Mouse (Mus musculus): ENCODE measurements around the gene Dip2b.

Gene Dip2b

DNA sequence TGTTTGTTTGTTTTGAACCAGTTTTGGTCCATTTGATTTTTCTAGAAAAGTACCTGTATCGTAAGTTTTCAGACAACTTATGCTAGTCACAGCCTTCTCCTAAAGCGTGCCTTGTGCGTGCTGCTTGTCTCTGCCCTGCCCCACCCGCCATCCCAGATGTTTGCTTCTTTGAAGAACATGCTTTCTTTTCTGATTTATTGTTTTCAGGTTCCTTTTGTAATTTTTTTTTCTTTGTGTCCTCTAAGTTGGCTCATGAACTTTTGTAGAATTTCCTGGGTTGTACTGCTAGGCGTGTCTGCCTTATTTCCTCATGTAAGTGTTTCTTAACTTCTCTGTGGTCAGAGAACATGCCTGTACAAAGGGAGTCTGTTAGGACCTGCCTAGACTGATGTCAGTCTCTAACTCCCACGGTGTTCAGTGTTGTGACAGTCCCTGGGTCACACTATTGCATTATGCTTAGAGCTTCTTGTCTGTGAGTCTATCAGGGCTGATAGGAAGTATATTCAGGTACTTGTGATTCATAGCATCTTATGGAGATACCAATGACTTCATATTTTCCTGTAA lies 80.8 kb downstream of the Dip2b start:
- ATAC-seq (ENCODE audit: insufficient number of reproducible peaks, low FRiP score, low TSS enrichment), result no peak

DNA sequence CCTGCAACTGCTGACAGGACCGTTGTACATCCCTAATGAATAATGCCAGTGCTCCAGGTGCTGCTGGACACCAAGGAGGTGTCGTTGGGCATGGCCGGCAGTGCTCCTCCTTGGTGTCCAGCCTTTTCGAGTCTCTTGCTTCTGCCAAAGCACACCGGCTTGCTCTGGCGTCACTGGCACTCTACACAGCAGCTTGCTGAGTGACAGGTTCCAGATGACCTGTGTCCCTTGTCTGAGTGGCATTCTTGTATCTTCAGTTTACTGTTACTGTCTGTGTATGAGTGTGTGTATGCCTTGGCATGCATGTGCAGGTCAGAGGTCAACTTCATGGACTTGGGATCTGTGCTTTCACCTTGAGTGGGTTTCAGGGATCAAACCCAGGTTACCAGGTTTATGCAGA lies 83.0 kb downstream of the Dip2b start:
- ATAC-seq (ENCODE audit: insufficient number of reproducible peaks, low FRiP score, low TSS enrichment), result no peak

DNA sequence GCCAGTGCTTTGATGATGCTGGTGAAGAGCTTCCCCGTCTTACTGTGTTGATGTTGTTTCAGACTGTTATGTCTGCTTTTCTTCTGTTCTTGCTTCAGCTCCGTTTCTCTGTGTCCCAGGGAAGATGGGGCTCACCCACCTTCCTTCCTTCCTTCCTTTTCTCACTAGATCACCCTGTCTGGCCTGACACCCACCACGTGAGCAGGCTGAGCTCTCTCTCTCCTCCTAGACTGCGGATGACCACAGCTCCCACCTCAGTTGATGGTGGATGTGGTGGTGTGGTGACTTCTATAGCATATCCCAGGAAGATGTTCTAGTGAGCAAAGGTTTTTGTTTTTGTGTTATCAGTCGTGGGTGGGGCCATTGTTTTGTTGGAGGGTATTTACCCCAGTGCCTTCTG lies 85.4 kb downstream of the Dip2b start:
- no peak for ATAC-seq (ENCODE audit: insufficient number of reproducible peaks, low FRiP score, low TSS enrichment)

DNA sequence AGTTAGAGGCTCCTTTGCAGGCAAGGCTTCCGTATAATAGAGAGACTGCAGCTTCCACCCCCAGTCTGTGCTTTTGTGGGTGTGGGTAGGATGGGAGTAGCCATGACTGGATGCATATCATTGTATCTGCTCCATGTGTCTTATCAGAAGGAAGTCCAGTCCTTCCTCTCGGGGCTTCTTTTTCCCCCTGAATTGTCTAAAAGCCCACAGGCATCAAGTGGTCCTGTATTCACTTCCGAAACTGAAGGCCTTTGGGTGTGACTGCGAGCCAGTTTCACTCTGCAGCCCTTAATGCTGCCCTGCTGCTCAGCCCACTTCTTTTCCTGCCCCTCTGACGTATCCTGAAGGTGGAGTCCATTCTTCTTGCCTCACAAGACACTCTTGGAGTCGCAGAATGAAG lies 86.8 kb downstream of the Dip2b start:
- ATAC-seq (ENCODE audit: insufficient number of reproducible peaks, low FRiP score, low TSS enrichment), result no peak

DNA sequence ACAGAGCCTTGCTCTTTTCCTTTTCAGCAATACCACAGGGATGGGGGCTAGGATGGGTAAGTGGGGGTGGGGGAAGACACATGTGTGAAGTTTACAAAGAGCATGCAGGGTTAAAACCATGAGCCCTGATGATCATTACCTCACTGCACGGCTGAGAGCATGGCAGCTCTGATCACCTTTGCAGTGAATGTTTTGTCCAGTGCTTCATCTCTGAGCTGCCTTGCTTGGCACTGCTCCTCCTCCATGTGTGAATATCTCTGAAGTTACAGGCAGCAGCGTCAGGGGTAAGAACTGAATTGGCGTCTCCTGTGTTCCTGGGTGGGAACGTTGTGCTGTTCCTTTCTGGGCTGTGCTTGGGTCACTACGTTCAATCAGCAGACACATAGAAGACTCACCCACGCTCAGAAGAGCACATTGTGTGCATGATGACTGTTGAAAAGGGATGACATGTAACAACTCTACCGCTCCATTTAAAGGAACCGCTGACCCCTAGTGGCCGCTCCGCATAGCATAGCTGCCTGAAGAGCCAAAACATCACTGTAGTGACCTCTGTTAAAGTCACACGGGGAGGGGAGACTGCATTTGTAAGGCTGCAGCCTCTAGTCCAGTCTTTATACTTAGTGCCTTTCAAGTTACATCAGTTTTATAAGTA lies 88.1 kb downstream of the Dip2b start:
- peak; percentile 75; the same call in 1 of the 2 replicates for ATAC-seq (ENCODE audit: insufficient number of reproducible peaks, low FRiP score, low TSS enrichment)

DNA sequence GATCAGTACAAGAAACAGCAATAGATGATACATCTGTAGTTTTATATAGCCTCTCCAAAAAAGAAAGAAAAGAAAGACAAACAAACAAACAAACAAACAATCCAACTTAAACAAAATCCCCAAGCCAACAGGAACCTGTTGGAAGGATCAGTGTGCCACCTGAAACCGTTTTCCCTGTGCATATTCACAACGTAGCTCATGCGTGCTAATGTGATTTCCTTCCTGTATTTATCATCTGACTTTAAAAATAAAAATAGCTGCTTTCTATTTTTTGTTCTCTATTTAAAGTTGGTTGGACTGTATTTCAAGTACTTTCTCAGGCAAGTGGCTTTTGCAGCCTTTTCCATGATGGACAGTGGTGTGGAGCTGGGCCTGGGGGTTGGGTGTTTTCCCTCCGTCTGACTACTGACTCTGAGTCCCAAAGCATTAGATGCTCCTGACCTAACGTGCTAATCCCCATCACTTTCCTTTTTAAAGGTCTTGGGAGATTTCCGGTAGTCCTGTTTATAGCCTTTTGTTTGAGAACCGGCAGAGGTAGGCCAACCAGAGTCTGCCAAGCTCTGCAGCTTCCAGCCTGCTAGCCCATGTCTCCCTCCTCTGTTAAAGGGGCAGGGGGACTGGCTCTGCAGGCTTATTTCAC lies 90.8 kb downstream of the Dip2b start:
- ATAC-seq (ENCODE audit: insufficient number of reproducible peaks, low FRiP score, low TSS enrichment), result no peak

DNA sequence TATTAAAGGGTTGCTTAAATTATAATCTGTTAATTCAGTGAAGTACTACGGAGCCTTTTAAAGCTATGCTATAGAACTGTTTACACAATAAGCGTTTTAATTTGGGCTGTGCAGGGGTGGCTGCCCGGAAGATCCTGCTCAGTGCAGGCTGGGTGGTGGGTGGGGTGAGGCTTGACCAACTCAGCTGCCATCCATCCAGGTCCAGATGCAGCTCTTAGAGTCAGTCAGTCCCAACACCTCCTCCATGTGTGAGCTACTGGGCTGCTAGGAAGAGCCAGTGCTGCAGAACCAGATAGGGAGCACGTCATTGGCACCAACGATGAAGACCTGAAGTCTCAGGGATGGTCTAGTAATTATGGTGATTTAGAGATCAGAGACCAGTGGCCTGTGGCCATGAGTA lies 101.2 kb downstream of the Dip2b start:
- no peak for ATAC-seq (ENCODE audit: insufficient number of reproducible peaks, low FRiP score, low TSS enrichment)

DNA sequence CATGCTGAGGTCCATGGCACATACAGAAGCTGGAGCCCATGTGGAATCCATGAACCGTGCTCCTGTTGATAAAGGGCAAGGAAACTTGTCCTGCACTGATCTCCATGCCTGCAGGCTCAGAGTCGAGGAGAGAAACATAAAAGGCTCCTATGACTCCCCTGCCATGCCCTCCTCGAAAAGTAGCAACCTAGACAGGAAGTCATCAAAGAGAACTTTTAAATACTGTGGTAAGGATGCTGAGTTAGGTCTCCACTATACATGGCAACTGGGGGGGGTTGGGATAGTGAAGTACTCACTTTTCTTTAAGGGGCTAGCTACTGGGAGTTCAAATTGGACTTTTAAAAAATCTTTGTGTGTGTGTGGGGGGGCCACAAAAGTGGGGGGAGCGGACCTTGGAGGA lies 102.0 kb downstream of the Dip2b start:
- ATAC-seq (ENCODE audit: insufficient number of reproducible peaks, low FRiP score, low TSS enrichment), result no peak

DNA sequence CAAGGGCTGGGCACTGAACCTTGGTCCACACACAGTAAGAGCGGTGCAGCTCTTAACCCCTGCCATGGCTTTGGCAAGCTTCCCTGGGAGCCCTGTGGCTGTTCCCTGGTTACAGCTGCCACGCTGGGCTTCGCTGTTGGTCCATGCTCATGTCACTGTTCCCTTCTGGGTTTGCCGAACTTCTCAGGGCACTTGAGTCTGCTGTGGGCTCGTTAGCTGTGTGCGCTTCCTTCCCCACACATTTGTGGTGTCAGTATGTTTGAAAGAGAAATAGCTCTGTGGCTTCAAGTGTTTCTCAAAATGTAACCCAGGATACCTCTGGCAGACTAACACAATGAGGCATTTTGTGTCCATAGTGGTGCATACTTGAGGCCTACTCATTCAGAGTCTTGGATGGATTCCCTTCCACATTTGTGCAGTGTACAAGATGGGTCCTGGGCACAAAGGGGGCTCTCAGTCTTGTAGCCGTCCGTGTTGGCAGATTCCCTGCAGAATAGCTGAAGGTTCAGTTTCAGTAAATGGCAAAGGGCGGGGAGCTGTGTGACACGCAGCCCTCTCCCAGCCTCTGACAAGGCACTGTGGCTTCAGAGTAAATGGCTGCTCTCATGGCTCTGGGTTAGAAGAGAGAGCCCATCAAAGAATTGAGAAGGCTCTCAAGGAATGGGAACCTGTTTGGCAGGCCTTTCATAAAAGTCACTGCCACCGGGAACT lies 104.8 kb downstream of the Dip2b start:
- ATAC-seq (ENCODE audit: insufficient number of reproducible peaks, low FRiP score, low TSS enrichment), result no peak

DNA sequence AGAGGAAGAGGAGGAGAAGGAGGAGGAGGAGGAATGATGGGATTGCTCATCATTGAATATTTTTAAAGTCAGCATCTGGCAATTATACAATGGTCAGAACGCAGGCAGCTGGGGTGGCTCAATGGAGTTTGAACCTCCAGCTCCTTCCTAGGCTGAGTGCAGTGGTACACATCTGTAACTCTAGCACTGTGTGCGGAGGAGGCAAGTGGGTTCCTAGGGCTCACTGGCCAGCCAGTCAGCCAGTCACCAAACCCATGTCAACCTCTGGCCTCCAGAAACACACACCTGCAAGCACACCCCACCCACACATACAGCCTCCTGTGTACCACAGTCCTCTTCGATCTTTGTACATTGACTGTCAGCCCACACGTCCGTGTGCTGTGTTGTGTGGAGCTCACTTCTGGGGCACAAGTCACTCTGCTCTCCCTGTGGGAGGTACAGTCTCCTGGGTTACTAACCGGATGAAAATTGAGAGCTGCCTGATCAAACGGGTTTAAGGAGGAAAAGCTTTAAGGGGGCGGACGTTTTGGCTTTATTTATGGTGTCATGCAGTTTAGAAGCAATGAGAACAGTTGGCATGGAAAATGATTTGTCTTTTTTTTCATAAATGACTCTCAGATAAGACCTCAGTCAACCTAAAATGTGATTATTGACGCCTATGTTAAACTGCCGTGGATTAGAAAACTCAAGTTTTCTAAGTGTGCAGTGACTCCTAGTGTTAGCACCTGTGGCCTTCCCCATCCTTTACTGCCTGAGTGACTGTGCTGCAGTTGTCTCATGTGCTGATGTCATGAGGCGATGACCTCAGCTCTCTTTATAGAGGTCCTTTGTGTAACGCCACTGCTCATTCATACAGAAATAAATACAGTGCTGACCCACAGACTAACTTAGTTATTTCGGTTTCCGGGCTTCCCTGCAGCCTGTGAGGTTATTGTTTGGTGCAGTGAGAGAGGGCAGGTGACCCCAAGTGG lies 106.7 kb downstream of the Dip2b start:
- no peak for ATAC-seq (ENCODE audit: insufficient number of reproducible peaks, low FRiP score, low TSS enrichment)

DNA sequence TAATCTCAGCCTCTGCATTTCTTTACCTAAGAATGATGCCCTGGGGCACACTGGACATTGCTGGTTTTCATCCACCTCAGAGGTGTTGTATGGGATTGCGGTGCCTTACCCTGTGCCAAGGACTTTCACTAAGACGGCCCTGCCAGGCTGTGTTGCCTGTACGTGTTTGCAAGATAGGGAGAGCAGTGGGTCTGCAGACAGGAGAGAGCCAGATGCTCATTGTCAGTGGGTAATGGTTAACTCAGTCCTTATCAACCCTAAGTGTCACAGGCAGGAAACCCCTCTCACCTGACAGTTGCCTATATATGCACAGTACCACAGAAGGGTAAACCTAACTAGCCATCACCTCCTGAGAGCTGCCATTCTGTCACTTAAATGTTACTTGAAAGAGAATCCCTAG lies 107.5 kb downstream of the Dip2b start:
- ATAC-seq (ENCODE audit: insufficient number of reproducible peaks, low FRiP score, low TSS enrichment), result no peak

DNA sequence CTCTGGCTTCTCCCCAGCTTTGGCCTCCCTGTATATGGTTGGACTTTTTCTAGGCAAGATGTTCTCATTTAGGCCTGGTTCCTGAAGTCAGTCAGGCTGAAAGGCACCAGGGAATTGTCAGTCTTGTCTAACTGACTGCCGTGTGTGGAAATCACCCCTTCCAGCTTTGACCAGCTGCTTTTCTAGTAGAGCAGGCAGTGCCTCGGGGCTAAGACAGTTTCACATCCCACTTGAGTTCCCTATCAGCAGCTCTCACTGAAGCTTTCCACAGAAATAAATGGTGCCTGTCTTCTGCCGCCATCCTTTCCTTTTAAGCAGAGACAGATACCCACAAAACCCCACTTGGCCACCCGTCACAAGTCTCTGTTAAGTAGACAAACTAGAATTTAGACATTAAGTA lies 112.1 kb downstream of the Dip2b start:
- no peak for ATAC-seq (ENCODE audit: insufficient number of reproducible peaks, low FRiP score, low TSS enrichment)

DNA sequence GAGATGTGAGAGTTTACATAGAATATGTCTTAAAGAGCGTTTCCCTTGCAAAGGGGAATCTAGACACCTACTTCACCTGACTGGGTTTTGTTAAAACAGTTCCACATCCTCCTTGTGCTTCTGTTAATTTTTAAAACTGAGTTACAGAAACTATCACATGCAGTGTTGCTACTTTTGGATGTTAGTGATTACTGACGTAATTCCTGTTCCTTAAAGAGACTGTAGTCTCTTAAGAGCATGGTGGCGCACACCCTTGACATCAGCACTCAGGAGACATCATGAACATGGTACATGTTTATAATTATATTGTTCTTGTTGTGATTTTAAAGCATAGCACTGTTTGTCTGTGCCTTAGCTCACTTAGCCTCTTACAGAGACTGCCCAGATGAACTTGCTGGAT lies 113.9 kb downstream of the Dip2b start:
- no peak for ATAC-seq (ENCODE audit: insufficient number of reproducible peaks, low FRiP score, low TSS enrichment)

DNA sequence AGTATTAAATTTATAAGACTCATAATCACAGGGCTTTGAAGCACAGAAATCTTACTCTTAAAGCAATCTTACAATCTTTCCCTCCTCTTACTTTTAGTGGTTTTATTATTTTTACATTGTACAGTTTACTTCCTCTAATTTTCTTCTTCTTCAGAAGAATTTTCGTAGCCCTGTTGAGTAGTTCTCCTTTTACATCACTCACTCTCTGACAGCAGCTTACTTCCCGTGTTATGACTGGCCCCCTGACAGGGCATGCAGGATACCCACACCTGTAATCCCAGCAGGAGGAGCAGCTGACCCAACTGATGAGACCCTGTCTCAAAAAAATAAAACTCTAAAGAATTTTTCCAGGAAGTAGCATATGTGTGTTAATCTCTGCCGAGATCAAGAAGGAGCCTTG lies 114.6 kb downstream of the Dip2b start:
- ATAC-seq (ENCODE audit: insufficient number of reproducible peaks, low FRiP score, low TSS enrichment), result no peak

DNA sequence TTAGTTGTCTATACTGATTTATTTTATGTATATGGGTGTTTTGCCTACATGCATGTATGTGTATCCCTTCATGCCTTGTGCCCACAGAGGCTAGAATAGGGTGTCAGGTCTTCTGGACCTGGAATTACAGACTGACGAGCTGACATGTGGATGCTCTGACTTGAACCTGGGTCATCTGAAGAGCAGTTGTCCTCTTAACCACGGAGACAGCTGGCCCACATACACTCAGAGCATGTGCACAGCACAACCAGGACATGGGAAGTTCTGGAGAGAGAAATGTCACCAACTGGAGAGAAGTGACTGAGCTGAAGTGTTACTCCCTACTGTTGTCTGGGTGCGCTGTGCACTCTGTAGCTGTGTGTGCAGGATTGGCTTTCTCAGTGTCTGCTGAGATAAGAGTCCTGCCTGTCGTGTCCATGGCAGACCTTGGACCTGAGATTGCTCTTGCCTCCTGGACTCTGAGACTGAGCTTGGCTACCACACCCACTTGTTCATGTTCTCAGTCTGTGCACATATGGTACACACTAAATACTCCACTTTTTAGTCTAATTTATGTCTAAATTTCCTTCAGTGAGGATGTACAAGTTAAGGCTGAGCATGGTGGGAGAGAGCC lies 117.7 kb downstream of the Dip2b start:
- no peak for ATAC-seq (ENCODE audit: insufficient number of reproducible peaks, low FRiP score, low TSS enrichment)

DNA sequence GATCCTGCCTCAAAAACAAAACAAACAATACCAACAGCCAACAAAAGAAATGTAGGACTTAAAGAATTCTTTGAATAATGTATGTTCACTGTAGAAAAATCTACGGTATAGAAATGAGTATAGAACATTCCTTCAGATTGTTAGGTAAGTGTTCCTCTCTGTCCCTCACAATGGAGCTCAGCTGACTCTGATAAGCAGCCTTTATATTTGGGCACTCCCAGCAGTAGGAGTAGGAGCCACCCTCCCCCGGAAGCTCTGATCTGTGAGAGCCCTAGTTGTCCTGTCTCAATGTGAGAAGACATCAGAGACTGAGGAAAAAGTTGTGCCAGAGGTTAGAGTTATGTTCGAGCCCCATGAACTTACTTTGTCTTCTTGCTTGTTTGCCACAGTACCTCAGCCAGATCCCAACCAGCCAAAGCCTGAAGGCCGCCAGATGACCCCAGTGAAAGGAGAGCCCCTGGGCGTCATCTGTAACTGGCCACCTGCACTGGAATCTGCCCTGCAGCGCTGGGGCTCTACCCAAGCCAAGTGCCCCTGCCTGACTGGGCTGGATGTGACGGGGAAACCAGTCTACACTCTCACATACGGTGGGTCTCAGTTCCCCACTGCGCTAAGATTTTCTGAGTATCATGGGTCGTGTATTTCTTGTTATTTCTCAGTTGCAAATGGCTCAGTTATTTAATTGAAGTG lies 118.5 kb downstream of the Dip2b start:
- no peak for ATAC-seq (ENCODE audit: insufficient number of reproducible peaks, low FRiP score, low TSS enrichment)

DNA sequence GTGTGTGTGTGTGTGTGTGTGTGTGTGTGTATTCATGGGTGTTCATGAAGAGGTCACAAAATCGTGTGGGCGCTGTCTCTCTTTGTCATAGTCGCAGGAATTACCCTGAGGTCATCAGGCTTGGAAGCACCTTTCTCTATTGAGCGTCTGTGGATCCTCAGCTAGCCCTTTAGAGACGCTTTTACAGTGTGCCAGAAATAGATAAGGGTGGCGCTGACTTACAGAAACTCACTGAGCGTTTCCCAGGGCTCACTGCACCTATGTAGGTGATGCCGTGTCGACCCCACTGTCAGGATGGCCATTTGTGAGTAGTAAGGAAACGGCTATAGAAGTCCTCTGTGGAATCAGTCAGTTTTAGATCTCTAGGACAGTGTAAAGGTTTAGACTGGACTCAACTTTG lies 120.5 kb downstream of the Dip2b start:
- ATAC-seq (ENCODE audit: insufficient number of reproducible peaks, low FRiP score, low TSS enrichment), result no peak

DNA sequence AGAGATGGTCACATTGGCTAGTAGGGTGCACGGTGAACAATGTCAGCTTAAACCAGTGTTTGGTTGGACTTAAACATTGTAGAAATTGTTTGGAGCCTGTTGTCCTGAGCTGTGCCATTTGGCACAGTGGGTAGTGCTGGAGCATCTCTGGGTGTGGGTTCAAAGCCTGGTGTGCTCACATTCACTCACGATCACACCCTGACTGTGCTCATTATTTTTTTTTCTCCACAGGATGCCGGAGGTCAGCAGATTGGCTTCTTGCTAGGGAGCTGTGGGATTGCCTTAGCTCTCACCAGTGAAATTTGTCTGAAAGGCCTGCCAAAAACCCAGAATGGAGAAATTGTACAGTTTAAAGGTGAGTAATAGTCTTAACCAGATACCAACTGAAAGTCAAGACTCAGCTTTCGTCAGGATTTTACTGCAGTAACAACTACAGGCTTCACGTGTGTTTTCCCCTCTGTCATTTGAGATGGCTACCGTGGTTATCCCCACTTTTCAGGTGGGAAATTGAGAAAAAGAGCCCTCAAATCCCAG lies 123.3 kb downstream of the Dip2b start:
- peak; percentile 72 for ATAC-seq (ENCODE audit: insufficient number of reproducible peaks, low FRiP score, low TSS enrichment)

DNA sequence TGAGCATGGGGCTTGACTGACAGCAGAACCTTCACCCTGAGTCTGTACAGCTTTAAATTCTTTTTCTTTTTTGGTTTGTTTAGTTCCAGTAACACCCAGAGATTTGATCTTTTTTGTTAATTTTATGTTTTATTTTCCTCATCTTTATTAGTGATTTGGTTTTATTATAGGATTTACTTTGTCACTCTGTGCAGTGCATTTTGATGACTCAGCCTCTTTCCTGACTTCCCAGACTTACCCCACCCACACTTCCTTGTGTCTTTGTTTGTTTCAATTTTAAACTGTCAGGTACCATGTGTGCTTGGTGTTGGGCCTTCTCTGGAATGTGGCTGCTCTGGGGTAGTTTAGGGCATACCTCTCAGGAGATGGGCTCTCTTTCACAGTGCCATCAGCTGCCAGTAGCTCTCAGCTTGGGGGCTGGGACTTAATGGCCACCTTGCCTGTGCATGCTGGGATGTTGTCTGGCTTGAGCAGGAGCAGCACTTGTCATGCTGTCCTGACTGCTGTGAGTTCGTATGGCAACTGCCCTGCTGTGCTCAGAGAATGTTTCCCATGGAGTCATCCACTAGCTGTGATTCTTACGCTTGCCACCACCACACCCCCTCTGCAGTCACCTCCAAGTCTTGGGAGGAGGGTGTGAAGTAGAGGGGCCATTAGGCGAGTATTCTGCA lies 125.1 kb downstream of the Dip2b start:
- ATAC-seq (ENCODE audit: insufficient number of reproducible peaks, low FRiP score, low TSS enrichment), result no peak
